In genomic region chr10:4885506-4885905, GRCm38 (mm10) we compare ENCODE assay signal across 16 mouse cellular contexts.
"Had no signal": no experiment of that assay in that cellular context is flagged by ENCODE, and none has a peak within 500 bp of the region (broad histone marks: within the 10 kb centered on the region; RNA-seq: fewer than 3 reads in every experiment).

No protein-coding gene starts in this region.

- H3K9ac ChIP-seq: kidney, embryonic 15.5 days; liver, embryonic 14.5 days; liver, postnatal 0 days; neural tube, embryonic 13.5 days had no signal

- H3K27ac ChIP-seq: kidney, embryonic 15.5 days; left cerebral cortex, adult 2 months; liver, embryonic 14.5 days; midbrain, embryonic 10.5 days; neural tube, embryonic 13.5 days had no signal

- H3K4me2 ChIP-seq: kidney, embryonic 15.5 days; neural tube, embryonic 13.5 days had no signal

- DNase-seq: kidney, adult 11 months; kidney, adult 8-10 months; kidney, postnatal 10 days; kidney, postnatal 36 days; layer of hippocampus, postnatal 36 days; liver, postnatal 0 days; midbrain, embryonic 14.5 days; thymus, adult 2 months; thymus, postnatal 14 days; thymus, postnatal 4 days had no signal

- H3K4me3 ChIP-seq: kidney, embryonic 15.5 days; left cerebral cortex, adult 2 months; megakaryocyte, embryonic 14.5 days; midbrain, embryonic 10.5 days; neural tube, embryonic 13.5 days had no signal

- H3K36me3 ChIP-seq: kidney, embryonic 15.5 days; midbrain, embryonic 10.5 days; neural tube, embryonic 13.5 days had no signal

- H3K27me3 ChIP-seq: kidney, embryonic 15.5 days; neural tube, embryonic 13.5 days had no signal

- H3K4me1 ChIP-seq: kidney, embryonic 15.5 days; megakaryocyte, embryonic 14.5 days; midbrain, embryonic 10.5 days; neural tube, embryonic 13.5 days had no signal

- H3K9me3 ChIP-seq: kidney, embryonic 15.5 days; megakaryocyte, embryonic 14.5 days; midbrain, embryonic 10.5 days; neural tube, embryonic 13.5 days had no signal

- ATAC-seq: liver, postnatal 0 days had no signal
